Mouse (Mus musculus) fat pad, adult 2 months (tissue): ENCODE results near the gene Cc2d2b.

Experiments used
- DNase-seq: peaks from one replicate; pipeline ENCODE4 v3.0.0-alpha.2; 2011; ENCODE audit warnings: low read depth, low spot score; ENCODE audit errors: extremely low read depth

Gene Cc2d2b

DNA sequence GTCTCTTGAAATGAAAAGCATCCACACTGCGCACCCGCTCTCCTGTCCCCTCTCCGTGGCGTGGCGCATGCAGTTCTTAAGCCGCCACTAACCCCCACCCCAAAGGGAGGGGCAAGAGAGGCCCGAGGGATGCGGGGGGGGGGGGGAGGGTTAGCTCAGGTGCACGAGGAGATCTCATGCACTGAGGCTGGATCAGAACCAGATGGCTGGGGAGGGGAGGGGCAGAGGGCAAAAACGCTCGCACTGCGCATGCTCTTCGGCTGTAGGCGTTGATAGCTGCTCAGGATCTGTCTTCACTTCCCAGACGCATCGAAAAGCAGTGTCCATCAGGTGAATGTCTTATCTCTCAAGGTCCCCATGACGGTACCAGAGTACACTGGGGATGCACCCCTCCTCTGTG is at the start of gene Cc2d2b:
TSS of gene Cc2d2b (plus strand) at position 195 of the 400 bp plus-strand sequence.
- no peak for DNase-seq

DNA sequence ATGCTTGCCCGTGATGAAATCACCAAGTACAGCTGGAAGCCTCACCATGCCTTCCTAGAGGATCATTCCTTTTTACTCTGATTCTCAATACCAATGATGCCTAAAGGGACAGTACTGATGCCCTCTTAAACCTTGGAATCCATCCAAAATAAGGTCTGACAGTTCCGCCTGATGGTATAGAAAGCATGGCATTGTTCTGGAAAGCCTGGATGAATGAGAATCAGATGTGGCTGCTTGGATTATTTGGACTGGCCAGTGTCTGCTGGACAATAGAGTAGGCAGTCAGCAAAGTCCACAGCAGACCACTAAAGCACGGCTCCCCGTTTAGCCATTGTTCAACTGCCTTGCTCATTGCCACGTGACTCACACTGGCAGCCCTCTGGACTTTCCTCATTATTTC is 48.7 kb upstream of the Cc2d2b start:
- DNase-seq: no peak

DNA sequence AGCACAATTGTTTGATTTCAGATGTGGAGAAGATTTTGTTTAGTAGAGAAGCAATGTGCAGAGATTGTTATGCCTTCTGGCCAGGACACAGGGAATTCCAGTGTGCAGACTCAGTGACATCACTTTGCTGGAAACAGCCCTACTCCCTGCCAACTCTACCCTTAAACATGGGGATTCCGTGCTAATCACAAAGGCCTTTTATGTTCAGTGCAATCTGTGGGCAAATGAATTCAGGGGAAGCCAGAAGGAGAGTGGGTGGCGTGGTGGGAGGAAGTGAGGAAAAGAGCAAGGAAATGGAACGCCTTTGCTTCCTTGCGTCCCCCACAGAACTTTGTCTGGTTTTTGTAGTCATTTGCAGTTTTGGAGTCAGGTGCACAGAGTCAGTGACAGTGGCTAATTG is 46.1 kb upstream of the Cc2d2b start:
- DNase-seq: no peak

DNA sequence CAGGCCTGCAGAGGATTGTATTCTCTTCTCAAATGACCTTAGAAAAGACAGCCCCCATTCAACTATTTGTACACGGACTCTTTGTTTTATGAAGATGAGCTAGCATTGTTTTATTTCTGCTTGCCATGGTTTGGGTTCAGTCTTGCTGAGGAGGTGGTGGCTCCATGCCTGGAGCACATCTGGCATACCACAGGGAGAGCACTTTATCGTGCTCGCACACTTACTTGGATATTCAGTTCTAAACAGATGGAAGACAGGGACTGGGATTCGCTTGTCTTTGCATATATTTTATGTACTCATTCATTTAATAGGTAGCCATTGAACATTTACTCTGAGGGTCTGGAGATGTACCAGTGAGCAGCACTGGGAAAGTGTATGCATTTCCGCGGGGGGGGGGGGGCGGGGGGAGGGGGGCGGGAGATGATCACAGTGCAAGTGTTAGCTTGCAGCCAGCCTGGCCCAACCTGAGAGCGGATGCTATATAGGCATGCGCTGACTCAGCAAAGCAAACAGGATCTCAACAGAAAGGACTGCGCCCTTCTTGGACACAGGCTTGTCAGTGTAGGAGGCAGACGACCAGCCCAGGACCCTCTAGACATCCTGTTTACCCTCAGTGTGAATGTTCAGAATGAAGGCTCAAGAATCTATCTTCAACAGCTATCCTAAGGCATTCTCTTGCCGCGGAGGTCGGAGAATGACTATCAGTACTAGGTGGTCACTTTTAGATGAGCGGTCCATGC is 35.5 kb upstream of the Cc2d2b start:
- no peak for DNase-seq

DNA sequence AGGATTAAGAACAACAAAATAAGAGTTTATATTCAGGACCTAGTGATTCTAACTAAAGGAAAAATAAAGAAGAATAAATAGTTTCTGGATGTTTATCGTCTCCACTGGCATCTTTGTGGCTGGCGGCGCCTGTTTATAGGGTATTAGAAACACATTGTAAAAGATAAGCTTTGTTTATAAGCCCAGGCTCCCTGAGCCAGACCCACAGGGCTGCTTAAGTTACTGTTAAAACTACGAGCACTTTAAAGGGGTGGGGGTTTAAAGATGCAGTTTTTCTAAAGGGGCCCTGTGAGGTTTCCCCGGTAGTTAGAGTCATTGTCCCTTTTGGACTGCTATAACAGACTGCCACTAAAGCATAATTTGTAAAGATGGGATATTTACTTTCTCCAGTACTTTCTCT is 33.9 kb upstream of the Cc2d2b start:
- no peak for DNase-seq

DNA sequence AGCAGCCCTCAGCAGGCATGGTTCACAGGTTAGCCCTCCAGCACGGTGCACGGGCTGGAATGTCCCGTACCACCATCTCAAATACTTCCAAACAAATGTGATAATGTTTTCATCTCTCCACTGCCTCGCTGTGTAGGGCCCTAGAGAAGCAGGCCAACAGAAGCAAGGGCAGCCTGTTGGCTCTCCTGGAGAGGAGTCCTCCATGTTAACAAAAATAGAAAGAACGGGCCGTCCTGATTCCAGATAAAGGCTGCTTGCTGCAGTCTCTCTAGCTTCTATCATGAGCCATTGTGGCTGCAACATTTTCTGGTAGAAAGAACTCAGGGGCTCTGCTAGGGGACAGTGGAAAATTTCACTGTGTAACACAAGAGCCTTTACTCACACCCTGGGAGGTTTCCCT is 31.6 kb upstream of the Cc2d2b start:
- DNase-seq: no peak

DNA sequence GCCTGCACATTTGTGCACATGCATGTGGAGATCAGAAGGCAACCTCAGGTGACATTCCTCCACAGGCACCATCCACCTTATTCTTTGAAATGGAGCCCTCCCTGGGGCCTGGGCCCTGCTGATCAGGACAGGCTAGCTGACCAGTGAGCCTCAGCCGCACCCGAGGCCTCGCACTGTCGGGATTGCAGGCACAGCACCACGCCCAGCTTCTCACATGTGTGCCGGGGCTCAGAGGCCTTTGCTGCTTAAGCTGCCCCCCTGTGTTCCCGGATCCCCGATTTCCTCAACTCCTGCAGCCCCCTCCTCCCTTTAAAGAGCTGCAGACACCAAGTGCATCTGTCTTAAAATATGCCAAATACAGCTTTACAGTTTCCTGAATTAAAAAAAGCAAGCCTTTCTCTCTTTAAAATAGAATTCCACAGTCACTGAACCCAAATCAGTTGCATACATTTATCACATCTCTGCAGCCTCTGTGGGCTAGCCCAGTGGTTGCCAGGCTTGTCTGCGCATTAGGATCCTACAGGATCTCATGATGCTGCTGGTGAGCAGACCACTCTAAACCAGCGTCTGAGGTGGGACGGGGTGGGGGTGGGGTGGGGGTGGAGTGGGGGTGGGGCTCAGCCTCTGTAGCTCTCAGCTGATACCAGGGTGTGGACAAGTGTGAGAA is 29.0 kb upstream of the Cc2d2b start:
- DNase-seq: no peak

DNA sequence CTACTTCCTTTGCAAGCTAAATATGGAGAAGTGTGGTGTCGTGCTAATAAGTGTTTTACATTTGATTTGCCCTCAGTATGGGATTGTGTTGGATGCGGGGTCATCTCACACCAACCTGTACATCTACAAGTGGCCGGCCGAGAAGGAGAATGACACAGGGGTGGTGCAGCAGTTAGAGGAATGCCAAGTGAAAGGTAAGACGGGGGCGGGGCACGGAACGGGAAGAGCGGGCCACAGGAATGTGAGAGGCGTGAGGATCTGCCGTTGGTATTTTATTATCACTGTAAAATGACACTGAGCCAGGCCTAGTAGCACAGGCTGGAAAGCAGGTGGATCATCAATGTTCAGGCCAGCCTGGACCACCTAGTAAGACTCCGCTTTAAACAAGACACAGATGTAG is 28.2 kb upstream of the Cc2d2b start:
- DNase-seq: no peak

DNA sequence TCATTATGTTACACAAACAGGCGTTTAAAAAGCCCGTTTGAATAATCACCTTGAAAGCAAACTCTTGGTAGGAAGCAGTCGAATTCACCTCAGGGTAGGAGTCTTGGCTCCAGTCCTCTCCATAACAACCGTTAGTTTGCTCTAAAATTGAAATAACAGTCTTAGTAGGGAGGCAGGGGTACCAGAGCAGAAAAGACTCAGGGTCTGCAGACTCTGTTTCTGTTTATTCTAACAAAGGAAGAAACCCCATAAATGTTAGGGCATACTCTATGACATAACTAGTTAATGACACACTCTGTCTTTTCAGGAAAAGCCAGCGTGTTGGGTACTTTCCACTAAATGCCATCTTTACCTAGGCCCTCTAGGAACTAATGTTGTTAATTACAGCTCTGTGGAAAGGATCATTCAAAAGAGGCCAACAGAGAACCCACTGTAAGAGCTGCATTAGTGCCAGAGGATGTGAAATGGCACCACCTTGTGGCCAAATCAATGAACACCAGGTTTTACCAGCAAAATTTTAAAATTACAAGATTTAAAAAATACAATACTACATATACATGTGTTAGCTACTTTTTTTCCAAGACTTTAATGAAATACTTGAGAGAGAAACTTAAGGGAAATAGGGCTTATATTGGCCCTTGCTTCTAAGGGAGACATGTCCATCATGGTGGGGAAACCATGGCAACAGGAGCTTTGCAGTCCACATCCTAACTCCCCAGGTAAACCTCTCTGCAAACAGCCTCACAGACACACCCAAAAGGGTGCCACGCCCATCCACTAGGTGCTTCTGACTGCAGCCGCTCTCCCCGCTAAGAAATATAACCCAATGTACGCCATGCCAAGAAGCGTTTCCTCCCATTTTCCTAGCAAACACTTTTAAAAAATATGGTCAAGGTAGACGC is 26.2 kb upstream of the Cc2d2b start:
- no peak for DNase-seq

DNA sequence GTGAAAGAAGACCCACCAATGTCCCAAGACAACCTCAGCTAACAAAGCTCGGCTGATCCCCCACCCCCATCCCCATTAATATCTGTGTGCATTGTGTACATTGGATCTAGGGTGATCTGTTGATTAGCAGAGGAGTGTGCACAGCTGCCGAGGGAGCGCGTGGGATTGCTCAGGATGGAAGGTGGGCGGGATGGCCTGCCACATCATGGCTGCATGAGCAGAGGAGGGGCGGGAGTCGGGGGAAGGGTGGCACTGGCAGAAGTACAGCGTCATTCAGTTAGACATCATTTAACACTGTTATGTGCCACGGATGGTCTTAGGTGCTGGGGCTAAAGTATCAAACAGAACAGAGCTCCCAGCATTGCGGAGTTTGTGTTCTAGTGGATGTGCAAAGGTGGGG is 25.0 kb upstream of the Cc2d2b start:
- no peak for DNase-seq

DNA sequence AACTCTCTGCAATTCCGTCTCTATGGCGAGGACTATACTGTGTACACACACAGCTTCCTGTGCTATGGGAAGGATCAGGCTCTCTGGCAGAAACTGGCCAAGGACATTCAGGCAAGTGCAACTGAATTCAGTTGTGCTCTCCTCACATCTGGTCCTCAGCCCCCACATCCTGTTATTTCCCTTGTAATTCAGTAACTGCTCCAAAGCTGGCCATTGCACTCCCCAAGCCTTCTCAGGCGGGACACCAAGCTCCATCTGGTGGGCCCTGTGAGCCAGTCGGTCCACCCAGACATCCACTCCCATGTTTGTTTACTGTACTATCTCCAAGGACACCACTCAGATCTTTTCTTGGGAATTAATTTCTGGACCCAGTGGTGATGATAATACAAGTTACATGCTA is 22.4 kb upstream of the Cc2d2b start:
- DNase-seq: no peak

DNA sequence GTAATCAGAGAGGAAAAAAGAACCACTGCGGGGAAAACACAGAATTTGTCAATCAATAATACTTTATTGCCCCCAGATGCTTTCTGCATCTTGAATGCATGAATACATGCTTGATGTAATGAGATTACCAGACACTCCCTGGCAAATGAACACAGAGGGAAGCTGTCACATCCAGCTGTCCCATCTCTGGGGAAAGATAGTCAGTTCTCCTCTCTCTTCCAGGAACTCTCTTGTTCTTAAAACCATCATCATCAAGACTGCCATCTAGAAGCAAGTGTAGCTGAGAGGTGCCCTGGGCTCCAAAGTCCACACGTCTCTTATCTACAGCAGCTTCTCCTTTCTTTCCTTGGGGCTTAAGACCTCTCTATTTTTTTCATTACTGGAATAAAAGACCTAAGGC is 21.9 kb upstream of the Cc2d2b start:
- DNase-seq: no peak

DNA sequence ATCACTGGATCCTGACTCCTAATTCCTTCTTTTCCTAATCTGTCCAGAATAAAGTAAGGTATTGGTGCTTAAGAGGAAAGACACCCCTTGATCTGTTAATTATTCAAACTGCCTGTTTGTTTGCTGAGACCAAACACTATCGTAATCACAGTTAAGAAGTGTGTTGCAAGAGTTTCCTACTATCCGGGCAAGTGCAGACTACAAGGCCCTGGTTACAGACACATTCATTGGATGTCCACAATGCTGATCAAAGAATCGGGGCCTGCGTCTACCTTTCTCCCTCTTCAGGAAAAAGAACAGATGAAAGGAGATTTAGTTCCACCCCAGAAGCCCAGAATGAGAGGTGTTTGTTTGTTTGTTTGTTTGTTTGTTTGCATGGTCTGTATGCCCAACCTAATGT is 20.3 kb upstream of the Cc2d2b start:
- no peak for DNase-seq

DNA sequence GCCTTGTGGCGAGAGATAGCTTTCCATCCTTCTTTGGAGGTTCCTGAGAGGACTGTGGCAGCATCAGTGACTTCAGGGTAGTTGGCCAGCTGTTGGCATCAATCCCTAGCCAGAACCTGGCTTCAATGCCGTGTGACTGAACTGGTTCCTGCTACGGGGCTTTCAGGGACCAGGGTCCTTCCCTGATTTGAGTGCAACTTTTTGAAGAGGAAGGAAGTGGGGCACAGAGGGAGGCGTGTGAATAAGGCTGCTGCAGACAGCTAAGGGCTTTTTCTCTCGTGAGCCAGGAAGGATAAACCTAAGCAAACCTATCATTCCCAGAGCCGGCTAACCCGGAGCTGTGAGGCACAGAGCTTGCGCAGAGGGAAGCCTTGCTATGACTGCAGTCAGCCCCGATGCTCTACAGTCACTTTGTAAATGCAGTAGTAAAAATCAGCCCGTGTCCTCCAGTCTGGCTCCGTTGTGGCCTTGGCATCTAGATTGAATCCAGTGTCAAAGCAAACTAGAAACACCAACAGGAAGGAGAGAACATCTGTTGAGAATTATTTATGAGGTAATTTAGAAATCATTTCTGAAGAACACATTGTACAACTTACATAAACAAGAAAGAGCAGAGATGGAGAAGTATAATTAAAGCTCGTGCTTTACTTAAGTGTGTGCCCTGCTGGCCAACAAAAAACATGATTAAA is 19.7 kb upstream of the Cc2d2b start:
- DNase-seq: no peak

DNA sequence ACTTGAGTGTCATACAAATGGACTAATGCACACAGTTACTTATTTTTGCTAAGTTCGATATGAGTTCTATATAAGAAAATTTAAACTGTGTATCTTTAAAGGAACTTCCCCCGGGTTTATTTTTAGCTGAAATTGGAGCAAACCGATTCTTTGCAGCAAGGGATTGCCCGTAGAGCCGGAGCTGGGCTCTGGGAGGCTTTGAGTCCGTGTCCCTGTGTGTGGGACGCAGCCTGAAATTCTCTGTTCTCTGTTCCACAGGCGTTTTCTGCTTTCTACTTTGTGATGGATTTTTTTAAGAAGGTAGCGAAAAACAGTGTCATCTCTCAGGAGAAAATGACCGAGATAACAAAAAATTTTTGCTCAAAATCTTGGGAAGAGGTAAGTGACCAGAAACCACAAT is 15.1 kb upstream of the Cc2d2b start:
- DNase-seq: no peak

DNA sequence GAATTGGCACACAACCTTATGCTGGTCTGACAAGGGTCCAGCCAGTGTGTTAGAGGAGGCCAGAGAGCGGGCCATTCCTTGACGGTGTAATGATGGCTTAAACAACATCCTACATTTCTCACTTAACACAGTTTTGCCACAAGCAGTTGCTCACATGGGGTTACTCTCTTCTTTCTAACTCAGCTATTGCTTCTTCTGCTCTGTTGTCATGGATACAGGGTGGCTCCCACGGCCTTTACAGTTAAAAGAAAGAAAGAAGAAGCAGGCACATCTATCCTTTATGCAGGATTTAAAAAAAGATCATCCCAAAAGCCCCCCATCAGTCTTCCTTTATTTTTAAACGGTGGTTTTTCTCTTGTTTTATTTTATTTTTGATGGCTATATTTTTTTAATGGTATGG is 14.7 kb upstream of the Cc2d2b start:
- DNase-seq: no peak

DNA sequence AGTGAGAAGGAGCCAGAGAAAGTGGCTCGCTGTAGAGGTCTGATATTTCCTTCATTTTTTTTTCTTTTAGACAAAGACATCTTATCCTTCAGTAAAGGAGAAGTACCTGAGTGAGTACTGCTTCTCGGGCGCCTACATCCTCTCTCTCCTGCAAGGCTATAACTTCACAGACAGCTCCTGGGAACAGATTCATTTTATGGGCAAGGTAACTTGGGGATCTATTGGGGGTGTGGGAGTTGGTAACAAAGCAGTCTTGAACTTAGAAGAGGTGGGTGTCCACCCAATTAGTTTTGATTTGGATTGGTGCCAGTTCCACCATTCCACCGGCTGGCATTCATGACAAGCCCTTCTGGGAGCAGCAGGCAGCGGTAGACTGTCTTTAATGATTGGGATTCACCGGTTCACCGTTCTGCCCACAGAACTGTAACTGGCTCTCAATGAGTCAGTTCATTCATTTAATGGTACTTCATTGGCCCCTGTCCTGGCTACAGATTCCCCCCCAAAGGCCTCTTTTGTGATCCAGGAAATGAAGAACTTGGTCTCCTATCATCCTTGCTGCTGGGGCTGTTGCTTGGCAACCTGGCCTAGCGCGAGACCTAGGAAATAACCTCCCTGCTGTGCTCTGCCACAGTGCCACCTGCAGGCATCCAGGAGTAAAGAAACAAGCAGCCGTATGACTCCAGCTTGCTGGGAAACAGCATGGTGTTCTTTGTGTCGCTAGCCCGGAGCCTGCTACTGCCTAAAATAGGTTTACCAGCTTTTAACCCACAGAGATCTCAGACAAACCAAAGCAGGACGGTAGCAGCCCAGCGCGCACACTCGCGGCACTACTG is 11.7 kb upstream of the Cc2d2b start:
- no peak for DNase-seq

DNA sequence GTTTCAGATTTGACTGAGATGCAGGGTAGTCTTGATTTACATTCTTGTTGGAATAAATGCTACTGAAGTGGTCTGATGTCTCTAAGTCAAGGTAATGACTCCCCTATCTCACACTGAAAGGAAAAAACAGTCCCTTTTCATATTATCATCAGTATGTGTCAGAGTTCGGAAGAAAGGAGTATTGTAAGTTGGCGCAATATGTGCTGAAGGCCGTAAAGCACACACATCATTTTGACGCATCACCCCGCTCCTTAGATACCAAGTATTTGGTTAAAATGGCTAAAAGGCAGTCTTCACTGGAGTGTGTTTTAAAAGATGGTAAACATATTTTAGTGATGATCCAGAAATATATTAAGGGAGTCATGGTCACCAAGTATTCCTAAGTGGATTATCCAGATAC is 10.9 kb upstream of the Cc2d2b start:
- no peak for DNase-seq

DNA sequence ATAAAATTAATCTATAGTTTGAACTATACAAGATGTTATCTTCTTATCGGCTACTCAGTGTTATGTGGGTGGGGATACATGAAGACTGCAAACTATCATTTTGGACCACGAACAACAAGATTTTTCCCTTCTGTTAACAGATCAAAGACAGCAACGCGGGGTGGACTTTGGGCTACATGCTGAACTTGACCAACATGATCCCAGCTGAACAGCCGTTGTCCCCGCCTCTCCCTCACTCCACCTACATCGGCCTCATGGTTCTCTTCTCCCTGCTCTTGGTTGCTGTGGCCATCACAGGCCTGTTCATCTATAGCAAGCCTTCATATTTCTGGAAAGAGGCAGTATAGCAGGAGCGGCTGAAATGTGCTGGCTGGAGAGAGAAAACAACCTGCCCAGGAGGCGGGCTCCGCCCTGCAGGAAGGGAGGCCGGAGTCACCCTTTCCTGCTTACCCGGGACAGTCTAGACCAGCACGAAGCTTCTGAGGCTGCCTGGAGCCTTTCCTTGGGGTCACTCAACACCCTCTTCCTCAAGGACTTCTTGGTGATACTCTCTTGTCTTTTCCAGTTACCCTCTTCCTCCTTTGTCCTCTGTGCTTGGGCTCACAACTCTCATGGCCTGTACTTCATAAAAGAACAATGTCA is 9.7 kb upstream of the Cc2d2b start:
- DNase-seq: no peak

DNA sequence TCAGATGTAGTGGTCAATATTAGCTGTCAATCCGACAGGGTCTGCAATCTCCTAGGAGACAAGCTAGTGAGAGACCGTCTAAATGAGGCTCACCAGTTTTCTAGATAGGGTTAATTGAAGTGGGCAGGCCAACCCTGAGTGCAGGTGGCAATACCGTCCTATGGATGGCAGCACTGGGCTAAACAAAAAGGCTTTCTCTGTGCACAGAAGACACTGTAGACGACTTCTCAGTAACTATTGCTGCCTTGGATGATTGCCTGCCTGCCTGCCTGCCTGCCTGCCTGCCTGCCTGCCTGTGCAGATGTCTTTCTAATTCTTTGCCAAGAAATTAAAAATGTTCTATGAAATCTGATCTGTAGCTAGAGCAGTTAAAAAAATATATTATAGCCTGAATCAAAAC is 1.9 kb upstream of the Cc2d2b start:
- no peak for DNase-seq
